Mouse (Mus musculus) spleen, adult 10 weeks (tissue): ENCODE data around the gene Synrg. TPM values are rescaled to one million over a fixed set of nuclear protein-coding genes. Genes with fewer than 3 reads are reported as not detected.

Experiments
- polyA plus RNA-seq: library from polyadenylated mRNA; stranded (reverse); fragments of 350-450 nt; fragmentation: Illumina TruSeq; extraction: RNeasy Lipid Tissue Mini Kit (QIAGEN cat#74804); gene quantifications from one replicate; pipeline ENCODE4 v1.2.3, GENCODE M21; 2015; ENCODE audit warnings: low replicate concordance; ENCODE audit not compliant: insufficient read depth

Gene Synrg
- polyA plus RNA-seq = 37.7 TPM

DNA sequence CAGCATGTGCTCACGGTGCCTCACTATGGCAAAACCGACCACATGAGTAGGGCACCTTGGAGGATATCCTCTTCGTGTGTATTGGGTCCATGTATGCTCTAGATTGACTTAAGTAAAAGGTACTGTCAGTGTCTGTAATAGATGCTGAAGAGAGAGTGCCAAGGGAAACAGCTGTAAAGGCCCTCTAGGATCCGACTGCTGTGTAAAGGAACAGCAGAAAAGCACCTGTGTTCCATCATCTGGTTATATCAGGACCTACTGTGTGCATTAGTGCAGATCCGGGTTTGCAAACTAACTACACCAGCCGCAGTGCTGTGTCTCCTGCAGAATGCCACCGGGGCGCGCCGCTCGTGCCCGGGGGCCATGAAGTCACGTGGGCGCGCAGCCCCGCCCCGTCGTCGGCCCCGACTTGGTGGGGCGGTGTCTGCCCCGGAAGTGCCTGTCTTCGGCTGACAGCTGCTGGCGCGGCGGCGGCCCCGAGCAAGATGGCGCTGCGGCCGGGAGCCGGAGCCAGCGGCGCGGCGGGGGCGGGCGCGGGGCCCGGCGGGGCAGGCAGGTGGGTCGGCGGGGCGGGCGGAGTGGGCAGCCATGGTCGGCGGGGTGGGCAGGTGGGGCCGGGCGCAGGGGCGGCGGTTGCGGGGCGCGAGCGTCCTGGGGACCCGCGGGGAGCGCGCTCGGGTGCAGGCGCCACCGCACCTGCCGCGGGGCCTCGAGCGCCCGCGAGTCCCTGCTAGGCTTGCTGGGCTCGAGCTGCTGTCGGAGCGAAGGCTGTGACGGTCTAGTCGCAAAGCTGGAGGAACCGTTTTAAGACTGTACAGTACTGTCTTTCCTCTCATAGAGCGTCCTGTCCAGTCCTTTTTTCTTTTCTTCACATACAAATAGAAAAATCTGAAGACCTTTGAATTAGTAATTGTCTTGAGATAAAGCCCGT lies at the start of gene Synrg:
Gene Synrg, plus strand, starts transcription at position 438 of the 931 bp plus-strand sequence.

GRCm38 (mm10) chr11:83941950-83942840 lies 22.0 kb upstream of the Synrg start, which contains the start of gene Ddx52:
TSS of gene Ddx52 (plus strand) at chr11:83942062.

GRCm38 (mm10) chr11:84069034-84069370 lies 104.8 kb downstream of the Synrg start, which contains the start of gene Dusp14:
TSS of gene Dusp14 (minus strand) at chr11:84069261.

Other genes with a start within 250 kb of the Synrg start
- gene Wfdc21, start 217.5 kb upstream of the Synrg start, polyA plus RNA-seq = 6.7 TPM
- gene Heatr6, start 210.7 kb upstream of the Synrg start, polyA plus RNA-seq = 21.0 TPM
- gene Hnf1b, start 114.4 kb upstream of the Synrg start, polyA plus RNA-seq = 0.10 TPM
- gene Ddx52, start 22.4 kb upstream of the Synrg start, polyA plus RNA-seq = 57.5 TPM
- 0.80 TPM for gene Dusp14, start 104.8 kb downstream of the Synrg start, polyA plus RNA-seq
- 12.6 TPM for gene Tada2a, start 165.2 kb downstream of the Synrg start, polyA plus RNA-seq
- 16.4 TPM for gene Acaca, start 165.2 kb downstream of the Synrg start, polyA plus RNA-seq
- gene Gm11437, start 203.0 kb downstream of the Synrg start, polyA plus RNA-seq = not detected